Mouse (Mus musculus): ENCODE measurements around the gene Hist1h2bj.
"Not testable (repeated sequence)": the region's sequence is repeated elsewhere in the genome, so short reads cannot be mapped to it uniquely, and the experiment has no call there.

The Hist1h2bj gene

GRCm38 (mm10) chr13:22039951-22040463, 3.0 kb upstream of the Hist1h2bj start:
- no peak for DNase-seq (ENCODE audit: low spot score in 2 of 2)

GRCm38 (mm10) chr13:22040464-22041141, 2.4 kb upstream of the Hist1h2bj start:
- DNase-seq (ENCODE audit: low spot score in 2 of 2), result no peak

- DNase-seq (ENCODE audit: low spot score in 2 of 2), result peak; percentile 94 to 99
Observed at GRCm38 (mm10) chr13:22041142-22041536, 1.9 kb upstream of the Hist1h2bj start, which contains the start of gene Hist1h4i. Gene Hist1h4i (minus strand): TSS chr13:22041362.

GRCm38 (mm10) chr13:22041651-22042567, 1.1 kb upstream of the Hist1h2bj start:
- no peak for DNase-seq (ENCODE audit: low spot score in 2 of 2)

DNA sequence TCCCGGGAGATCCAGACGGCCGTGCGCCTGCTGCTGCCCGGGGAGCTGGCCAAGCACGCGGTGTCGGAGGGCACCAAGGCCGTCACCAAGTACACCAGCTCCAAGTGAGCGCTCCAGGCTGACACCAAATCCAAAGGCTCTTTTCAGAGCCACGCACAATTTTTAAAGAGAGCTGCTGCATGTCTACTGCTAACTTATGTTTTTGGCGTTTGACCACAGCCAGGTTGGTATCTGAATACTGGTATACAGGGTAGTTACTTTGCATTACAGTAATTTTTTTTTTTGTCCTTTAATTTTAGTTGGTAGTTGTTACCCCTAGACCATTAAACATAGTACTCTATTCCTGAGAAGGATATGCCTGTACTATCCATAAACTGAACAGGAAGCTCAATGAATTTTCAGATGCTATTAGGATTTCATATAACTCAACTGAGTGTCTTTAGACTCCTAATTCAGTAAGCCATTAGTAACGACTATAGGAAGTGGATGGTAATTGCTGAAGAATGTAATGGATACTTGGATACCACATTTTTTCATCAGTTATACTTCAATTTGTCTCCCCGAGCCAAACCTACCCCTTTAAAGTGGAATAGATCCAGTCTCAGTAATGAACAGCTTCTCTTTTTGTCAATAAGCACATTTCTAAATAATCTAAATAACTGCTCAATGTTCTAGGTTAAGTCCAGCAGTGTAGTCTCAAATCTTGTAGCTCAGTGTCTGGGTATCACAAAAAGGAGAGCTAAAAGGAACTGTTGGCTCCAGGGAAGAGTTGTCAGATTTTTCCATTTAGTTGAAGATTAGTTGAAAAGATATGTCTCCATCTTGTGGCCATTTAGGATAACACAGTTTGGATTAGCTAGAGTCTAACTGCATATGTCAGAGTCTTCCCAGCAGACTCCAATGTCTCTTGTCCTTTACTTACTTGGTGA, 753 bp downstream of the Hist1h2bj start:
- DNase-seq (ENCODE audit: low spot score in 2 of 2), result no peak

- DNase-seq (ENCODE audit: low spot score in 2 of 2), result no peak
Observed at GRCm38 (mm10) chr13:22044432-22045155, 1.6 kb downstream of the Hist1h2bj start.

- no peak for DNase-seq (ENCODE audit: low spot score in 2 of 2)
Observed at GRCm38 (mm10) chr13:22045311-22045710, 2.3 kb downstream of the Hist1h2bj start.

DNA sequence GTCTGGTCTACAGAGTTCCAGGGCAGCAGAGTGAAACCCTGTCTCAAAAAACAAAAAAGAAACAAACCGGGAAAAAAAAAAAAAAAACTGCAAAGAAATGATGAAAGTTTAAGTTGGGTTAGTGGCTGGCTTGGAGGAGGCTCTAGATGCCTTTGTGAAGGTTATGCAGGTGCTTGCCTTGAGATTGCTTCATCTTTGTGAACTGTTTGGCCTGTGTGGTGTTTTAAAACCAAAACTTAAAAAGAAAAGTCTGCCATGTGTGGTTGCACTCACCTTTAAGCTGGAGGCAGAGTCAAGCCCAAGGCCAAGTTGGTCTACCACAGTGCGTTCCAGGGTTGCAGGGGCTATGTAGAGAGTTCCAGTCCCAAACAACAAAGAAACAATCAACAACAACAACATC, 6.0 kb downstream of the Hist1h2bj start:
- DNase-seq (ENCODE audit: low spot score in 2 of 2), result no peak

- no peak for DNase-seq (ENCODE audit: low spot score in 2 of 2)
Observed at GRCm38 (mm10) chr13:22049737-22050440, 6.9 kb downstream of the Hist1h2bj start.

GRCm38 (mm10) chr13:22050591-22051522, 7.8 kb downstream of the Hist1h2bj start:
- peak; percentile 74 to 91 for DNase-seq (ENCODE audit: low spot score in 2 of 2)

DNA sequence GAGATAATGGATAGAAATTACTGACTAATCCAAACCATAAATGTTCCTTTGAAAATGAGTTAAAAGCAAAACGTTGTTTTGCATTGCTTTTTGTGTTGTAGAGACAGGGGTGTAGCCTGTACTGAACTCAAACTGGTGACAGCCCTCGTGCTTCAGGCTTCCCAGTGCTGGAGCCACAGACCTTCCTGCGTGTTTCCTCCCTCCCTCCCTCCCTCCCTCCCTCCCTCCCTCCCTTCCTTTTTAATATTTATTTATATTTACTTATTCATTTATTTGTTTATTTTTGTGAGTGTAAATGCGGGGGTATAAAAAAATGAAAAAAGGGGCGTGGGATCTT, 8.5 kb downstream of the Hist1h2bj start:
- no peak for DNase-seq (ENCODE audit: low spot score in 2 of 2)

DNA sequence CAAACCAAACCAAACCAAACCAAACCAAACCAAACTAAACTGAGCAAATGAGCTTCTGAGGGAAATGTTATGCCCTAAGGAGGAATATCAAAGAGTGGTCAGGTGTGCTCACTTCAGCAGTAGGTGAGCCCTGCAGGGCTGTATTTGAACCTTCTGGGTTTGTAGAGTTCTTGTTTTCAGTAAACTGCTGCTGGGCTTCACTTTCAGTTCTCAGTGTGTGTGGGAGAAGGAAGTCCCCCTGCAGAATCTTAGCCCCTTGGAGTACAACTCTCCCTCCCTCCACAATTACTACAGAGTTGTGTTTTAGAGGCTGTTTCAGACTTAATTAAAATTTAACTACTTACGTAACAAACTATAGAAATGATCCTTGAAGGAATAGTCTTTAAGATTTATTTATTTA, 10.7 kb downstream of the Hist1h2bj start:
- DNase-seq (ENCODE audit: low spot score in 2 of 2), result no peak

GRCm38 (mm10) chr13:22061422-22061821, 18.4 kb downstream of the Hist1h2bj start:
- no peak for DNase-seq (ENCODE audit: low spot score in 2 of 2)

DNA sequence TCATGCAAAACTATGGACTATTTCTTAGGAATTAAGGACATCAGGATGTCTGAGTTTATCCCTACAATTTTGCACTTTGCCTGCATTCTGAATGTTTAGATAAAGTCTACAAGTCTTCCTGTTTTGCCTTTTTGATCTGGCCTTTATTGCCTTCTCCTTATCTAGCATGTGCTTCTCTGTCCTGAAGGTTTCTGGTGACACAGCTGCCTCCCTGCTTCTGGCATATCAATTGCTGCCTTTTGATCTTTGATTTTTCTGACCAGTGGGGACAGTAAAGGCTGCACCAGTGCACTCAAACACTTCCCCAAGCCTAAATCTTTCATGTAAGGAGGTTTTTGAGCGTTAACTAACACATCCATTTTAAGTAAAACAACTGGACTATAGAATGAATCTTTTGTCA, 20.5 kb downstream of the Hist1h2bj start:
- DNase-seq (ENCODE audit: low spot score in 2 of 2), result no peak

GRCm38 (mm10) chr13:22084140-22084539, 41.1 kb downstream of the Hist1h2bj start, which contains the start of gene Vmn1r188:
Gene Vmn1r188 (plus strand): TSS chr13:22084440.
- not testable (repeated sequence) for DNase-seq (ENCODE audit: low spot score in 2 of 2)

Measured in left cerebral cortex, adult 9 months (tissue).